Mouse (Mus musculus): ENCODE data around the gene Coa5. TPM values are rescaled to one million over a fixed set of nuclear protein-coding genes. Genes with fewer than 3 reads are reported as not detected.

Gene Coa5
- polyA plus RNA-seq, 1 experiment from 2014 or later: 56.8 TPM

DNA sequence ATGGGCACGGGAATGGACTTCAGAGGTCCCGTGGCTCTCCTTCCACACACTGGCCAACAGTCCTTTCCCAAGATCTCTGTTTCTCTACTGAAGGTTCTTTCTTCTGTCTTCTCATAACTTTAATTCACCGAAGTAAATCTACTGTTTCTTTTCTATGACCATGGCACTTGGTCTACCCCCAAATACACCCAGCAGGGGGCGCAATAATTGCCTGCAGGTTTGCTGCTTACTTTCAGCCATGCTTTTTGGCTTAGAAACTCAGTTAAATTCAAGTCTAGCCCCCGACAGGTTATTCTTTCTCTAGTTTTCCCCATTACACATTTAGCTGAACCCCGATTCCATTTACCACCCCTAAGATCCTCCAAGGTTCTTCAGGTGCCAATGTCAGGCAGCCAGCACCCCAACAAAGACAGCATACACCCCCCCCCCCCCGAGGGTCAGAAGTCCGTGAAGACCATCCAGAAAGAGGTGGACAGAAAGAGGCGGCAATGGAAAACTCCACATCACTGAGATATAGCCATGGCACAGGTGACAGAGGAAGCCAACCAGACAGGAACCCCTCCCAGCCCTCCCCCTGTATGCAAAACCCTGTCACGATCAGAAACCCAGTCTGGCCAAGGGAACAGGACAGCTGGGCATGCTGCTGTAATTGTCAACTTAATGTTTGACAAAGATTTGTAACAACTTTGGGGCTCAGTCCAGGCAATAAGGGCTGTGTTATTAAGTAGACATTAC lies 18.6 kb upstream of the Coa5 start:
- WGBS: 82% methylated on average over 10 of the region's 10 CpGs
- no peak overlapping the region for H3K27ac ChIP-seq (ENCODE audit: low read depth, low read length)
- peak; percentile 58 for DNase-seq (ENCODE audit: low spot score)
- H3K27me3 ChIP-seq (ENCODE audit: control insufficient read depth, insufficient read depth, low read length): no peaks in the 10 kb centered on the region
- no peak overlapping the region for H3K4me3 ChIP-seq (ENCODE audit: low read depth, low read length)
- H3K9me3 ChIP-seq (ENCODE audit: control insufficient read depth, low read length): no peaks in the 10 kb centered on the region
- ATAC-seq (ENCODE audit: low FRiP score): no peak
- H3K36me3 ChIP-seq (ENCODE audit: control insufficient read depth, insufficient read depth, low read length): no peaks in the 10 kb centered on the region
- H3K9ac ChIP-seq (ENCODE audit: low read depth, low read length): no peak overlapping the region
- no peak overlapping the region for H3K4me2 ChIP-seq (replicated peaks; ENCODE audit: low read depth, low read length)
- no peaks in the 10 kb centered on the region for H3K4me1 ChIP-seq (replicated peaks; ENCODE audit: control insufficient read depth, insufficient read depth, low read length)

DNA sequence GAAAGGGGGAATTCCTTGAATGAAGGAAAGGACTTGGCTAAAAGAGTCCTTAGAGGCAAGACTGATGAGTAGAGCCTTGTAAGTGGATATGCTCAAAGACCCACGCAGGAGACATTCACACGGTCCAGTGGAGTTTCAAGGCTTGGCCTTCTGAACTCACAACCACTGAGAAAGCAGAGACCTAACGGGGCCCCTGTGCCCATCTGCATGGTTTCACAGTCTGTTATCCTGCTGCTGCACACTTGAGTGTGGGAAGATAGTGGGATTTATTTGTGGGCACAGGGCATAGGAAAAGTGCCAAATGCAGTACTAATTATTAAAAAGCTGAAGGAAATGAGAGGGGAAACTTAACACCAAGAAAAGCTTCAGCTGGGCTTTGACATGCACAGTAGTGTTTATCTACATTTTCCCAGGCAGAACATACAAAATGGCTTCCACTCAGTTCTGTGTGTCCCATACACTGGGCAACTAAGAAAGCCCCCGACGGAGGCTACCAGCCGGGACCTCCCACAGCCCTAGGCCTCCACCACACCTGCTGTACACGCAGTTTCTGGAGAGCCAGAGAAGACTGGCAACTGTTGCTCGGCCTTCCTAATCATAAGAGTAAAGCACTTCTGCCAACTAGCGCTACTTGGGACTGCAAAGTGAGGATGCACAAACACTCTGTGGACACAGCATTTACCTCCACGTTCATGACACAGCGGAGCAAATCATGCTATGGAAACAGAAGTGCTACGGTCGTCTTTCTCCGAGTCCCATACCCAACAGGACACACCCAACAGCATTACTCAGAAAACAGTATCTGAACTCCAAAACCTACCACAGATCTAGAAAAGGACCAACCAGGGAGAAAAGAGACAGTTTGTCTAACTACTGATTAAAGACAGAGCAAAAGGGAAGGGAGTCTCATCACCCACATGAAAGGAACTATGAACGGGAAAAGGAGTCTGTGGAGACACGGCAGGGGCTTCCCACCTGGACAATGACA lies 13.2 kb upstream of the Coa5 start:
- DNase-seq (ENCODE audit: low spot score) (no peak), ATAC-seq (ENCODE audit: low FRiP score) (no peak)
- no peak overlapping the region for H3K27ac ChIP-seq (ENCODE audit: low read depth, low read length)
- no peaks in the 10 kb centered on the region for H3K4me1 ChIP-seq (replicated peaks; ENCODE audit: control insufficient read depth, insufficient read depth, low read length)
- H3K9me3 ChIP-seq (ENCODE audit: control insufficient read depth, low read length): no peaks in the 10 kb centered on the region
- H3K36me3 ChIP-seq (ENCODE audit: control insufficient read depth, insufficient read depth, low read length): peaks cover 5% of the 10 kb centered on the region; the same call in 1 of the 2 replicates
- 94% methylated on average over 16 of the region's 16 CpGs for WGBS
- no peaks in the 10 kb centered on the region for H3K27me3 ChIP-seq (ENCODE audit: control insufficient read depth, insufficient read depth, low read length)
- H3K4me3 ChIP-seq (ENCODE audit: low read depth, low read length): no peak overlapping the region
- no peak overlapping the region for H3K9ac ChIP-seq (ENCODE audit: low read depth, low read length)
- no peak overlapping the region for H3K4me2 ChIP-seq (replicated peaks; ENCODE audit: low read depth, low read length)

- Histone ChIP-seq H3K9ac (ENCODE audit: low read depth, low read length) (no peak overlapping the region), H3K4me2 (replicated peaks; ENCODE audit: low read depth, low read length) (no peak overlapping the region), H3K27ac (ENCODE audit: low read depth, low read length) (no peak overlapping the region), H3K4me1 (replicated peaks; ENCODE audit: control insufficient read depth, insufficient read depth, low read length) (no peaks in the 10 kb centered on the region), H3K36me3 (ENCODE audit: control insufficient read depth, insufficient read depth, low read length) (peaks cover 10% of the 10 kb centered on the region; the same call in 1 of the 2 replicates), H3K27me3 (ENCODE audit: control insufficient read depth, insufficient read depth, low read length) (no peaks in the 10 kb centered on the region), H3K4me3 (ENCODE audit: low read depth, low read length) (no peak overlapping the region), H3K9me3 (ENCODE audit: control insufficient read depth, low read length) (no peaks in the 10 kb centered on the region)
- WGBS: 87% methylated on average over 3 of the region's 3 CpGs
- no peak for ATAC-seq (ENCODE audit: low FRiP score)
- no peak for DNase-seq (ENCODE audit: low spot score)
These were observed 6.5 kb upstream of the Coa5 start for GRCm38 (mm10) chr1:37436419-37436818.

DNA sequence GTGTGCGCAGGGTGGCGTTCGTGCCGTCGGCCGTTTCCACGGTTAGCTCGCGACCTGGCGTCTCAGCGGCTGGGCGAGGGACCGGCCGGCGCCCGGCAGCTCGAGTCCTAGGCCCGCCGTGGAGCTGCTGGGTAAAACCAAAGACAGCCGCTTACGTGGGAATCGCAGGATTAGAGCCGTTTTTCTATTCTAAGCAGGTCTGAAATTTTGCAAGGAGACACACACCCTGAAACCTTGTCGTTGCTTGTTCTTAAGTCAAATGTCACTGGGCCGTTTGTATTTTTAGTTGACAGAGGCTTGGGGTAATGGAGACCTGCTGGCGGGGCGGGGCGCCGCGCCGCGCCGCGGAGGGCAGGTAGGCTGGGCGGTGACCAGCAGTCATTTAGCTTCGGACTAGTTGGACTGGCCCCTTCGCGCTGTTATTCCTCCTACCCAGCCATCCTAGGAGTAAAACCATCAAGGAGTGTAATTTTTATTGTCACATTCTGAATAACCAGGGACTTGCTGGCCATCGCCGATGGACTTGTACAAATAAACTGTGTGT lies 466 bp upstream of the Coa5 start:
- Histone ChIP-seq H3K4me1 (replicated peaks; ENCODE audit: control insufficient read depth, insufficient read depth, low read length) (peaks cover 4% of the 10 kb centered on the region; the same call in 1 of the 2 replicates), H3K9me3 (ENCODE audit: control insufficient read depth, low read length) (no peaks in the 10 kb centered on the region), H3K4me2 (replicated peaks; ENCODE audit: low read depth, low read length) (peak overlapping the region; percentile 66), H3K9ac (ENCODE audit: low read depth, low read length) (peak overlapping the region; percentile 82), H3K36me3 (ENCODE audit: control insufficient read depth, insufficient read depth, low read length) (no peaks in the 10 kb centered on the region; the same call in 1 of the 2 replicates), H3K4me3 (ENCODE audit: low read depth, low read length) (peak overlapping the region; percentile 79), H3K27ac (ENCODE audit: low read depth, low read length) (peak overlapping the region; percentile 49; the same call in 1 of the 2 replicates), H3K27me3 (ENCODE audit: control insufficient read depth, insufficient read depth, low read length) (no peaks in the 10 kb centered on the region)
- ATAC-seq (ENCODE audit: low FRiP score) (peak; percentile 59; the same call in 1 of the 2 replicates), DNase-seq (ENCODE audit: low spot score) (no peak)
- WGBS: 2% methylated on average over 40 of the region's 40 CpGs

DNA sequence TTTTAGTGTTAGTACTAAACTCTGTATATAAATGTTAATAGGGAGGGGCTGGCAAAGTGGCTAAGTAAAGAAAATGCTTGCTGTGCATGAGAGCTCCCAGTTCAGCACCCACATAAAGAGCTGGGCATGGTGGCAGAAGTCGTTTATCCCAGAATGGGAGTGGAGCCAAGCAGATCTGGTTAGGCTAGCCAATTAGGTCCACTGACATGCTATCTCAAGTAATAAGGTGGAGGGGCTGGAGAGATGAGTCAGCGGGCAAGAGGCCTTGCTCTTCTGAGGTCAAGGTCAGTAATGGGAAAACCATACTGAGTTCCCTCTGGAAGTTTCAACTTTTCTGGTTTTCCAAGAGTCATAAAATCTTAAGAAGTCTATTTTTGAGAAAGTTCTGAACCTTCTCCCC lies 992 bp downstream of the Coa5 start:
- Histone ChIP-seq H3K4me2 (replicated peaks; ENCODE audit: low read depth, low read length) (peak overlapping the region; percentile 79), H3K9me3 (ENCODE audit: control insufficient read depth, low read length) (no peaks in the 10 kb centered on the region), H3K4me3 (ENCODE audit: low read depth, low read length) (peak overlapping the region; percentile 79), H3K27me3 (ENCODE audit: control insufficient read depth, insufficient read depth, low read length) (no peaks in the 10 kb centered on the region), H3K36me3 (ENCODE audit: control insufficient read depth, insufficient read depth, low read length) (no peaks in the 10 kb centered on the region; the same call in 1 of the 2 replicates), H3K4me1 (replicated peaks; ENCODE audit: control insufficient read depth, insufficient read depth, low read length) (peaks cover 4% of the 10 kb centered on the region; the same call in 1 of the 2 replicates), H3K9ac (ENCODE audit: low read depth, low read length) (peak overlapping the region; percentile 82; the same call in 1 of the 2 replicates), H3K27ac (ENCODE audit: low read depth, low read length) (no peak overlapping the region)
- DNase-seq (ENCODE audit: low spot score): no peak
- 82% methylated on average over 2 of the region's 2 CpGs for WGBS
- ATAC-seq (ENCODE audit: low FRiP score): no peak

DNA sequence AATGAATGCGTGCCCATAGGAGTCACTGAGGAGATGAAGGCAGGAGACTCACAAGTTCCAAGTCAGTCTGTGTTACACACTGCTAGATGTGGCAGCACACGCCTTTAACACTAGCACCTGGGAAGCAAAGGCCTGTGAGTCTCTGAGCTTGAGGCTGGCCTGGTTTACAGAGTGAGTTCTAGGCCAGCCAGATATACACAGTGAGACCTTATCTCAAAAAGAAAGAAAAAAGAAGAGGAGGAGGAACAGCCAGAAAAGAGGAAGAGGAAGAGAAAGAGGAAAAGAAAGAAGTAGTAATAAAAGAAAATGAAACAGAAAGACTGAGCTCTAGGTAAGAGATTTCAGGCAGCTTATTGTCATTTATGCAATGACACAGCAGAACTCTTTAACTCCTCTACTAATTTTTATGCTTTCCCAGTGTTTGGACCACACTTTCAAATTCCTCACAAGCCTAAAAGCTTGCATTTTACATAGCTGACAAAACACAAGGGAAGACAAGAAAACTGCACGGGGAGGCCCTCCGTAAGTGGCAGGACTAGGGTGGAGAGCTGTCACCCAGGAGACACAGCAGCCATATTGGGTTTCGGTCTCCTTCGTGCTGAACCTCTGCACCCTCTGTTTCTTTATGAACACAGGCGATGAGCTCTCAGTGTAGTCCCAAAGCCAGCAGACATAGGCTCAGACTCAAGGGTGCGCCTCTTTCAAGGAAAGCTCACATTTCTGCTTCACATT lies 2.6 kb downstream of the Coa5 start:
- Histone ChIP-seq H3K4me2 (replicated peaks; ENCODE audit: low read depth, low read length) (no peak overlapping the region), H3K27me3 (ENCODE audit: control insufficient read depth, insufficient read depth, low read length) (no peaks in the 10 kb centered on the region), H3K36me3 (ENCODE audit: control insufficient read depth, insufficient read depth, low read length) (no peaks in the 10 kb centered on the region; the same call in 1 of the 2 replicates), H3K9ac (ENCODE audit: low read depth, low read length) (no peak overlapping the region), H3K9me3 (ENCODE audit: control insufficient read depth, low read length) (no peaks in the 10 kb centered on the region), H3K27ac (ENCODE audit: low read depth, low read length) (no peak overlapping the region), H3K4me1 (replicated peaks; ENCODE audit: control insufficient read depth, insufficient read depth, low read length) (peaks cover 4% of the 10 kb centered on the region; the same call in 1 of the 2 replicates), H3K4me3 (ENCODE audit: low read depth, low read length) (no peak overlapping the region)
- ATAC-seq (ENCODE audit: low FRiP score): no peak
- no peak for DNase-seq (ENCODE audit: low spot score)
- 95% methylated on average over 8 of the region's 8 CpGs for WGBS

GRCm38 (mm10) chr1:37419420-37419819 lies 10.5 kb downstream of the Coa5 start:
- no peaks in the 10 kb centered on the region for H3K27me3 ChIP-seq (ENCODE audit: control insufficient read depth, insufficient read depth, low read length)
- peak; percentile 52 for DNase-seq (ENCODE audit: low spot score)

DNA sequence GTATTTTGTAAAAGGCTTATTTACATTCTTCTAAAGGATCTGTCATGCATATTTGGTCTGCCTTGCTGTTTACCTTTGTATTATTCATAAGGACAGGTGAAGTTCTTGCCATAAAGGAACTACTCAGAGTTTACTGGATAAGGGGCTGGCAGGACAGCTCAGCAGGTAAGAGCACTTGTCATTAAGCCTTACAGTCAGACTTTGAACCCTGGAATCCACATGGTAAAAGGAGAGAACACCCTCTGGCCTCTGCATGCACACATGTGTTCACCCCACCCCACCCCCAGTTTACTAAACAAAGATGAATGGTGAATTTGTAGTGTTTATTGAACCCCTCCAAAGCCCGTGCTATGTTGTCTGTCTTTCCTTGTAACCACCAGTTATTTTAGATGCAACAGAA lies 14.5 kb downstream of the Coa5 start:
- 90% methylated on average over 1 of the region's 1 CpGs for WGBS
- Histone ChIP-seq H3K4me2 (replicated peaks; ENCODE audit: low read depth, low read length) (no peak overlapping the region), H3K36me3 (ENCODE audit: control insufficient read depth, insufficient read depth, low read length) (no peaks in the 10 kb centered on the region), H3K9ac (ENCODE audit: low read depth, low read length) (no peak overlapping the region), H3K4me3 (ENCODE audit: low read depth, low read length) (no peak overlapping the region), H3K4me1 (replicated peaks; ENCODE audit: control insufficient read depth, insufficient read depth, low read length) (no peaks in the 10 kb centered on the region), H3K27me3 (ENCODE audit: control insufficient read depth, insufficient read depth, low read length) (no peaks in the 10 kb centered on the region), H3K9me3 (ENCODE audit: control insufficient read depth, low read length) (no peaks in the 10 kb centered on the region), H3K27ac (ENCODE audit: low read depth, low read length) (no peak overlapping the region)
- DNase-seq (ENCODE audit: low spot score) (no peak), ATAC-seq (ENCODE audit: low FRiP score) (no peak)

More at GRCm38 (mm10) chr1:37419420-37419819, 10.5 kb downstream of the Coa5 start:
- no peaks in the 10 kb centered on the region for H3K36me3 ChIP-seq (ENCODE audit: control insufficient read depth, insufficient read depth, low read length)
- ATAC-seq (ENCODE audit: low FRiP score): no peak
- 100% methylated on average over 1 of the region's 1 CpGs for WGBS
- no peak overlapping the region for H3K9ac ChIP-seq (ENCODE audit: low read depth, low read length)
- no peak overlapping the region for H3K27ac ChIP-seq (ENCODE audit: low read depth, low read length)
- no peak overlapping the region for H3K4me2 ChIP-seq (replicated peaks; ENCODE audit: low read depth, low read length)
- no peak overlapping the region for H3K4me3 ChIP-seq (ENCODE audit: low read depth, low read length)
- H3K9me3 ChIP-seq (ENCODE audit: control insufficient read depth, low read length): no peaks in the 10 kb centered on the region
- no peaks in the 10 kb centered on the region for H3K4me1 ChIP-seq (replicated peaks; ENCODE audit: control insufficient read depth, insufficient read depth, low read length)

Data from hindbrain, embryonic 11.5 days (tissue).